Mouse (Mus musculus): ENCODE measurements around the gene Sugct.
A peak's percentile ranks its signal among the peaks of the same experiment; 100 is the strongest.
"Not testable (repeated sequence)": the region's sequence is repeated elsewhere in the genome, so short reads cannot be mapped to it uniquely, and the experiment has no call there.

Gene Sugct

GRCm38 (mm10) chr13:16933600-16933999 is 761.8 kb downstream of the Sugct start:
- DNase-seq (ENCODE audit: inconsistent age in 2 of 2, low spot score in 1 of 2) = no peak

- DNase-seq (ENCODE audit: inconsistent age in 2 of 2, low spot score in 1 of 2) = peak in 1 of 2 experiments; percentile 39
These were observed 774.0 kb downstream of the Sugct start for GRCm38 (mm10) chr13:16921305-16921704.

DNA sequence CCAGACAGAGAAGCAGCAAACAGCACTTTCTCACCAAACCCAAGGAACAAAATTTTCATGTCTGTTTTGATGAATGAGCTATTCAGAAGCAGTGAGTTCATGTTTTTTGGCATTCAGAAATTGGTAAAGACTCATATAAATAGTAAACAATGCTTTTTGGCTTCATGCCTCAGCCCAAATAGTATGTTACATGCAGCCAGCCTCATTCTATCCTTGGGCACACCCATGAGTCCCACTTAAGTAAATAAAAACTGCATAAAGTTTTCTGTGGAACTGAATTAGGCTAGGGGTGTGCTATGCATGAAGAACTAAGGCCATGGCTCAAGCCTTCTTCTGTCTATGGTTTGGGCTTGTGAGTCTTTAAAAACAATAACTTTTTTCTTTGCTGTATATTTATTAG is 779.7 kb downstream of the Sugct start:
- DNase-seq (ENCODE audit: inconsistent age in 2 of 2, low spot score in 1 of 2) = no peak

- no peak for DNase-seq (ENCODE audit: inconsistent age in 2 of 2, low spot score in 1 of 2)
These were observed 783.1 kb downstream of the Sugct start for GRCm38 (mm10) chr13:16912214-16912613.

GRCm38 (mm10) chr13:16906974-16907373 is 788.4 kb downstream of the Sugct start:
- DNase-seq (ENCODE audit: inconsistent age in 2 of 2, low spot score in 1 of 2) = no peak

GRCm38 (mm10) chr13:16901424-16901823 is 793.9 kb downstream of the Sugct start:
- no peak for DNase-seq (ENCODE audit: inconsistent age in 2 of 2, low spot score in 1 of 2)

DNA sequence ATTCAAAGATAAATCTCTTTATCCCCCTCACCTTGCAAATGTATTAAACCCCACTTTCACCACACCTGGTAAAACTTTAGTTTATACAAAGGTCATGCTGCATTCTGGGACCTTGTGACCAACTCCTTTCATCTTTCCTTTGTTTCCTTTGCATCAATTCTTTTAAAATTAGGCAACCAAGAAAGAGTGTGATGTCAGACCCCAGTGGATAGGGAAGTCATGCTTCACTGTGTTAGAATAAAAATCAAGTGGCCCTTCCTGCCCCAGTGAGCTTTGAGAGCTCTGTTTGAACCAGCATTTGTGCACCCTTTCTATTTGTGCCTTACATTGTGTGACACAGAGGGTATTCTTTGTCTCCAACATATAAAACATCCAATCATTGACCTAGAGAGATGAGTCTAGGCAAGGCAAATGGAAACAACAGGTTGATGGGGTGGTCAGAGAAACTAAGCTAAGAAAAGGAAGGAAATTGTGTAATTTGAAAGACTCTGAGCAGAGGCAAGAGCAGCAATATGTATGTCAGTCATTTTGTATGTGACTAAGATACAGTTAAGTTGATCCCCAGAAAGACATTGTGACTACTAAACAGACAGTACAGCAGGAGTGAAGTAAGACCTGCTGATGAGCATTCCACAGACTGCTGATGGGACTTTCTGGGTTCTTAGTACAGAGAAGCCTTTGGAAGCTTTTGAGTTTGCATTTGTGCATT is 797.1 kb downstream of the Sugct start:
- DNase-seq (ENCODE audit: inconsistent age in 2 of 2, low spot score in 1 of 2) = no peak

DNA sequence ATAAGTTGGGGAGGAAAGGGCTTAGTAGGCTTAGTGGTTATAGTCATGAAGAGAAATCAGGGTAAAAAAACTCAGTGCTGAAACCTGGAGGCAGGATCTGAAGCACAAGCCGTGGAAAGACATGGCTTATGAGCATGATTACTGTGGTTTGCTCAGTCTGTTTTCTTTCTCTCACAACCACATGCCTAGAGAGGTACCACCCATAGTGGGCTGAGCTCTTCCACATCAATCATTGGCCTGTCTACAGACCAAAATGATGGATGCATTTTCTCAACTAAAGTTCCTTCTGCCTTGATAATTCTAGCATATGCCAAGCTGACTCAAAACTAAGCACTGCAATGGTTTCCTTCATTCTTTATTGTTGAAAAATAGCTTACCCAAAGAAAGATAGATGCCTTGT is 817.3 kb downstream of the Sugct start:
- DNase-seq (ENCODE audit: inconsistent age in 2 of 2, low spot score in 1 of 2) = no peak

- no peak for DNase-seq (ENCODE audit: inconsistent age in 2 of 2, low spot score in 1 of 2)
These were observed 835.4 kb downstream of the Sugct start for GRCm38 (mm10) chr13:16859986-16860385.

DNA sequence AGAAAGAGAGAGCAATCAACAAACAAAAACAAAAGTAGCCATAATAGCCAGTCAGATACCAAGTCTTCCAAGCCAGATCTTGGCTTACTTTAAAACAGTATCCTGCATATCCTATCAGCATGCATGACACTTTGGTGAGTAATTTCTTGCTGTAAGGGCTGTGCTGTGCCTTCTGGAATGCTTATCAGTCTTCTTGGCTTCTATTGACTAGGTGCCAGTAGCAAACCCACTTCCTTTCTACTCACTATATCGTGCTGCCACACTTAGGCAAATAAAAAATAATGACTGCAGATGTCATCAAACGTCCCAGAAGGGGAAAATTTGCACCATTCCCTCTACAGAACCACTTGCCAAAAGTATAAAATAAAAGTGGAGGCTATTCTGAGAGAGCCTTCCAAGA is 848.1 kb downstream of the Sugct start:
- no peak for DNase-seq (ENCODE audit: inconsistent age in 2 of 2, low spot score in 1 of 2)

GRCm38 (mm10) chr13:16840994-16841393 is 854.4 kb downstream of the Sugct start:
- no peak for DNase-seq (ENCODE audit: inconsistent age in 2 of 2, low spot score in 1 of 2)

- DNase-seq (ENCODE audit: inconsistent age in 2 of 2, low spot score in 1 of 2) = no peak
These were observed 856.9 kb downstream of the Sugct start for GRCm38 (mm10) chr13:16838409-16838808.

DNA sequence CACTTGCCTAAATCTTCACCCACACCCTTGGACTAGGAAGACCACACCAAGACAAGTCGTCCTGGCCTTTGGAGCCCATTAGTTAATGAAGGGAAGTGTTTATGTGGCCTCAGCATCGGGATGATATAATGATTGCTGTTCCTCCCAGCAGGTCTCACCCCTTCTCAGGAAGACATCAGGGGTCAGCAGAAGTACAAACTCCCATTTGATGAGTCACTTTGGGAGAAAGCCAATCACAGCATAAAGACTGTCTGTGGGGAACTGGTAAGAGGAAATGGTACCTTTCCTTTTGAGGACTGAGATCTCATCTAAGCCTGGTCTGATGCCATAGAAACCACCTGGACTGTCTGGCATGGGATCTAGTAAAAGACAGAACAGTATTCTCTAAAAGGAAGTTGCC is 860.2 kb downstream of the Sugct start:
- no peak for DNase-seq (ENCODE audit: inconsistent age in 2 of 2, low spot score in 1 of 2)

- DNase-seq (ENCODE audit: inconsistent age in 2 of 2, low spot score in 1 of 2) = no peak
These were observed 862.3 kb downstream of the Sugct start for GRCm38 (mm10) chr13:16833069-16833468.

GRCm38 (mm10) chr13:16831840-16832239 is 863.5 kb downstream of the Sugct start:
- DNase-seq (ENCODE audit: inconsistent age in 2 of 2, low spot score in 1 of 2) = peak; percentile 9 to 28

GRCm38 (mm10) chr13:16830291-16830690 is 865.1 kb downstream of the Sugct start:
- not testable (repeated sequence) for DNase-seq (ENCODE audit: inconsistent age in 2 of 2, low spot score in 1 of 2)

DNA sequence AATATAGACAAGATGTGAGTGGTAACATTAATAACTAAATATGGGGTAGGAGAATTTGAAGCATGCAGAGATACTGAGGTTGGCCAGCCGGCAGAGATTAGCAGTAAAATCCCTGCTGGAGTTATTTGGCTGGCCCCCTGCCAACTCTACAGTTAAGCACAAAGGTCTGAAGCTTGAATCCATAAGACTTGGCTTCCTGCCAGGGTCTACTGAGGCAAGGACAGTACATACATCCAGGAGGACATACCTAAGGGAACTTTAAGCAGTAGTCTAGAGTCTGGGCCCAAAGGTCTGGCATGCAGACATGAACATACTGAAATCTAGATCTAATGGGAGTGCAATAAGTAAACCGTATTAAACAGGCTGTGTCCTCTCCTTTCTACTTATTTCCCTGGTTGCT is 865.8 kb downstream of the Sugct start:
- DNase-seq (ENCODE audit: inconsistent age in 2 of 2, low spot score in 1 of 2) = no peak

GRCm38 (mm10) chr13:16825619-16826018 is 869.7 kb downstream of the Sugct start:
- no peak for DNase-seq (ENCODE audit: inconsistent age in 2 of 2, low spot score in 1 of 2)

DNA sequence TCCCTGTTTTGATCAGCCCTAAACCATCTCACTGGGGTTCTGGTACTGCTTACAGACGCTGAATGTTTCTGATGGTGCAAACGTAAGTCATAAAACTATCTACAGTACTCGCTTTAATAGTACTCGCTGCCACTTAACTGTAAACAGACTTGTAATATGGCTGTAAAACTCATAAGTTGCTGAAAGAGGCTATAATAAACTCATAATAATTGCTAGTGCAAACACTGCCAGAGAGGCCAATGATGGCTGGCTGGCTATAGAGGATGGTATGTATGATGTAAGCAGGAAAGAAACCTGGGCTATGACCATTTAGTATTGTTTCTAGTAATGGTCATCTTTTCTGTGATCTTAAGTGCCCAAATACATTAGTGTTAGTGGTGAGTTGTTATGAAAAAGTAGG is 873.6 kb downstream of the Sugct start:
- DNase-seq (ENCODE audit: inconsistent age in 2 of 2, low spot score in 1 of 2) = no peak

GRCm38 (mm10) chr13:16817471-16817870 is 877.9 kb downstream of the Sugct start:
- no peak for DNase-seq (ENCODE audit: inconsistent age in 2 of 2, low spot score in 1 of 2)

- DNase-seq (ENCODE audit: inconsistent age in 2 of 2, low spot score in 1 of 2) = no peak
These were observed 878.6 kb downstream of the Sugct start for GRCm38 (mm10) chr13:16816747-16817146.

DNA sequence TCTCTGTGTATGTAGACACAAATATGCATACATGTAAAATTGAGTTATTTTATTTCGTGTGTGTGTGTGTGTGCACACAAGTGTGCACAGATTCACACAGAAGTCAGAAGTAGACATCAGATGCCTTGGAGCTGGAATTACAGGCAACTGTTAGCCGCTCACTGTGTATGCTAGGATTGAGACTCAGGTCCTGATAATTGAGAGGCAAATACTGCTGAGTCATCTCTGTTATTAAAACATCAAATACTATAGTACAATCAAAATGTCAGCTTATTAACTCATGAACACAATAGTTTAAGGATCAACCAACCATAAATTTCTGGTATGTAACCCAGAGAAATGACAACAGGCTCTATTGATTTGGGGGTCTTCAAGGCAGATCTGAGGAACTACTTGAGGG is 883.1 kb downstream of the Sugct start:
- DNase-seq (ENCODE audit: inconsistent age in 2 of 2, low spot score in 1 of 2) = no peak
